Mouse (Mus musculus) A20 (cell line): ENCODE data around the gene Exph5.
A peak's percentile ranks its signal among the peaks of the same experiment; 100 is the strongest.

Experiments used
- DNase-seq: peaks from one replicate; pipeline ENCODE4 v3.0.0-alpha.2; 2011; ENCODE audit warnings: low read depth, low spot score

Gene Exph5

GRCm38 (mm10) chr9:53301269-53301720, at the start of gene Exph5:
TSS of gene Exph5 (plus strand) at chr9:53301670.
- DNase-seq, result no peak

GRCm38 (mm10) chr9:53254368-53254767, 47.1 kb upstream of the Exph5 start:
- DNase-seq, result peak; percentile 72

GRCm38 (mm10) chr9:53256690-53257305, 44.7 kb upstream of the Exph5 start:
- no peak for DNase-seq

- no peak for DNase-seq
Observed at GRCm38 (mm10) chr9:53257772-53258171, 43.7 kb upstream of the Exph5 start.

GRCm38 (mm10) chr9:53258199-53258598, 43.3 kb upstream of the Exph5 start:
- DNase-seq, result no peak

- no peak for DNase-seq
Observed at GRCm38 (mm10) chr9:53264387-53264786, 37.1 kb upstream of the Exph5 start.

- DNase-seq, result no peak
Observed at GRCm38 (mm10) chr9:53265589-53265988, 35.9 kb upstream of the Exph5 start.

- DNase-seq, result no peak
Observed at GRCm38 (mm10) chr9:53268036-53268435, 33.4 kb upstream of the Exph5 start.

- DNase-seq, result no peak
Observed at GRCm38 (mm10) chr9:53268731-53269465, 32.6 kb upstream of the Exph5 start.

GRCm38 (mm10) chr9:53269466-53269755, 32.1 kb upstream of the Exph5 start:
- no peak for DNase-seq

GRCm38 (mm10) chr9:53271281-53272022, 30.0 kb upstream of the Exph5 start:
- DNase-seq, result no peak

GRCm38 (mm10) chr9:53272207-53272606, 29.3 kb upstream of the Exph5 start:
- DNase-seq, result no peak

- no peak for DNase-seq
Observed at GRCm38 (mm10) chr9:53272714-53273113, 28.8 kb upstream of the Exph5 start.

GRCm38 (mm10) chr9:53276381-53276780, 25.1 kb upstream of the Exph5 start:
- DNase-seq, result no peak

GRCm38 (mm10) chr9:53278997-53279396, 22.5 kb upstream of the Exph5 start:
- DNase-seq, result no peak

- no peak for DNase-seq
Observed at GRCm38 (mm10) chr9:53286793-53287192, 14.7 kb upstream of the Exph5 start.

- DNase-seq, result no peak
Observed at GRCm38 (mm10) chr9:53290006-53290405, 11.5 kb upstream of the Exph5 start.

GRCm38 (mm10) chr9:53292833-53293232, 8.6 kb upstream of the Exph5 start:
- no peak for DNase-seq

- no peak for DNase-seq
Observed at GRCm38 (mm10) chr9:53301801-53302311, 386 bp downstream of the Exph5 start.

- no peak for DNase-seq
Observed at GRCm38 (mm10) chr9:53302415-53302814, 945 bp downstream of the Exph5 start.

- no peak for DNase-seq
Observed at GRCm38 (mm10) chr9:53307904-53308303, 6.4 kb downstream of the Exph5 start.

- no peak for DNase-seq
Observed at GRCm38 (mm10) chr9:53312981-53313380, 11.5 kb downstream of the Exph5 start.
